Mouse (Mus musculus) stomach, postnatal 0 days (tissue): ENCODE measurements around the gene Ccdc86. TPM values are rescaled to one million over a fixed set of nuclear protein-coding genes. Genes with fewer than 3 reads are reported as not detected.

ENCODE experiments used
- ATAC-seq: fragments of 200-750 bp; cut with Nextera tagmentation; 2 replicates; pipeline ENCODE4 v1.8.0; 2017; ENCODE audit not compliant: low FRiP score, low TSS enrichment
- DNase-seq: peaks from one replicate; pipeline ENCODE4 v3.0.0-alpha.2; 2016; ENCODE audit warnings: low spot score
- H3K27ac ChIP-seq: fragments of 300-500 bp; sonication (generic); replicated peaks from 2 replicates; pipeline ENCODE4 v1.5.1; 2014; ENCODE audit warnings: mild to moderate bottlenecking, control low read depth
- H3K27me3 ChIP-seq: fragments of 300-500 bp; sonication (generic); 2 replicates; pipeline ENCODE4 v1.6.1; 2014; ENCODE audit warnings: low read length; ENCODE audit not compliant: control insufficient read depth, insufficient read depth
- H3K36me3 ChIP-seq: fragments of 300-500 bp; sonication (generic); 2 replicates; pipeline ENCODE4 v1.6.1; 2014; ENCODE audit warnings: low read length, mixed read lengths; ENCODE audit not compliant: control insufficient read depth, insufficient read depth
- H3K4me1 ChIP-seq: fragments of 300-500 bp; sonication (generic); replicated peaks from 2 replicates; pipeline ENCODE4 v1.6.1; 2014; ENCODE audit warnings: antibody characterized with exemption; ENCODE audit not compliant: control insufficient read depth, insufficient read depth
- H3K4me2 ChIP-seq: fragments of 300-500 bp; sonication (generic); replicated peaks from 2 replicates; pipeline ENCODE4 v1.6.1; 2014; ENCODE audit warnings: low read depth, mild to moderate bottlenecking, control low read depth, moderate library complexity
- H3K4me3 ChIP-seq: fragments of 300-500 bp; sonication (generic); 2 replicates; pipeline ENCODE4 v1.5.1; 2014; ENCODE audit warnings: low read depth, low read length, control low read depth
- H3K9ac ChIP-seq: fragments of 300-500 bp; sonication (generic); 2 replicates; pipeline ENCODE4 v1.6.1; 2014; ENCODE audit warnings: mild to moderate bottlenecking, low read length, control low read depth, mixed read lengths
- H3K9me3 ChIP-seq: fragments of 300-500 bp; sonication (generic); 2 replicates; pipeline ENCODE4 v1.6.1; 2016; ENCODE audit warnings: low read length; ENCODE audit not compliant: control insufficient read depth
- CTCF ChIP-seq: IDR thresholded peaks from 2 replicates; pipeline ENCODE4 v1.5.1; 2016; ENCODE audit warnings: antibody characterized with exemption, low read depth, mild to moderate bottlenecking, moderate library complexity
- EP300 ChIP-seq: optimal IDR thresholded peaks from 2 replicates; pipeline ENCODE3; 2016; ENCODE audit warnings: antibody characterized with exemption
- WGBS: fragments of 180-500 bp; shearing (Covaris S2); extraction: QIAGEN DNeasy Blood & Tissue Kit; methylation state at CpG from one replicate; pipeline ENCODE4 v1.1.7; 2014; 5-methylcytosine and 5-hydroxymethylcytosine counted together
- polyA plus RNA-seq: library from polyadenylated mRNA; unstranded; fragments of >200 nt; fragmentation: Nextera tagmentation; extraction: Ambion mirVana; gene quantifications from 2 replicates; pipeline ENCODE4 v1.2.1, GENCODE M21; 2015

Gene Ccdc86
- polyA plus RNA-seq, 1 experiment from 2014 or later = 13.9 TPM

GRCm38 (mm10) chr19:10904927-10905727, 43.9 kb downstream of the Ccdc86 start:
- TF ChIP-seq CTCF = peak; percentile 44
- no peak for TF ChIP-seq EP300
- H3K4me3 ChIP-seq = no peak overlapping the region
- H3K4me1 ChIP-seq = 0 out of 2 replicates have a peak, but pooled peaks cover 2% of the 10 kb centered on the region
- H3K4me2 ChIP-seq = 0 out of 2 replicates have a peak overlapping the region, but pooled peaks have one; percentile 11
- DNase-seq = peak; percentile 54
- WGBS = 35% methylated on average over 7 of the region's 7 CpGs
- H3K36me3 ChIP-seq = peaks cover 33% of the 10 kb centered on the region
- peak overlapping the region; percentile 35; the same call in 1 of the 2 replicates for H3K9ac ChIP-seq
- no peaks in the 10 kb centered on the region for H3K27me3 ChIP-seq
- H3K27ac ChIP-seq = peak overlapping the region; percentile 82
- peak; percentile 72; the same call in 1 of the 2 replicates for ATAC-seq
- no peaks in the 10 kb centered on the region for H3K9me3 ChIP-seq

GRCm38 (mm10) chr19:10904512-10904911, 44.6 kb downstream of the Ccdc86 start:
- DNase-seq (no peak), ATAC-seq (no peak)
- Histone ChIP-seq H3K27ac (peak overlapping the region; percentile 30; the same call in 1 of the 2 replicates), H3K4me3 (no peak overlapping the region), H3K9me3 (no peaks in the 10 kb centered on the region), H3K4me2 (no peak overlapping the region), H3K4me1 (0 out of 2 replicates have a peak, but pooled peaks cover under 1% of the 10 kb centered on the region), H3K36me3 (peaks cover 38% of the 10 kb centered on the region), H3K27me3 (no peaks in the 10 kb centered on the region), H3K9ac (no peak overlapping the region)
- WGBS = 61% methylated on average over 5 of the region's 5 CpGs
- TF ChIP-seq EP300 (no peak), CTCF (no peak)

GRCm38 (mm10) chr19:10901046-10901445, 48.0 kb downstream of the Ccdc86 start:
- peaks cover 51% of the 10 kb centered on the region for H3K36me3 ChIP-seq
- no peak overlapping the region for H3K4me3 ChIP-seq
- no peak for TF ChIP-seq CTCF
- TF ChIP-seq EP300 = no peak
- H3K4me2 ChIP-seq = no peak overlapping the region
- H3K9ac ChIP-seq = no peak overlapping the region
- H3K9me3 ChIP-seq = no peaks in the 10 kb centered on the region
- H3K4me1 ChIP-seq = 0 out of 2 replicates have a peak, but pooled peaks cover 2% of the 10 kb centered on the region
- ATAC-seq (no peak), DNase-seq (no peak)
- H3K27me3 ChIP-seq = no peaks in the 10 kb centered on the region
- WGBS = 86% methylated on average over 5 of the region's 5 CpGs
- H3K27ac ChIP-seq = no peak overlapping the region

GRCm38 (mm10) chr19:10900315-10900714, 48.8 kb downstream of the Ccdc86 start:
- Histone ChIP-seq H3K27me3 (no peaks in the 10 kb centered on the region), H3K4me3 (no peak overlapping the region), H3K9ac (no peak overlapping the region), H3K4me2 (no peak overlapping the region), H3K9me3 (no peaks in the 10 kb centered on the region), H3K36me3 (peaks cover 51% of the 10 kb centered on the region), H3K4me1 (0 out of 2 replicates have a peak, but pooled peaks cover 2% of the 10 kb centered on the region), H3K27ac (no peak overlapping the region)
- ATAC-seq (no peak), DNase-seq (no peak)
- 72% methylated on average over 6 of the region's 6 CpGs for WGBS
- TF ChIP-seq EP300 = no peak
- TF ChIP-seq CTCF = no peak

- H3K36me3 ChIP-seq = peaks cover 37% of the 10 kb centered on the region
- no peaks in the 10 kb centered on the region for H3K27me3 ChIP-seq
- ATAC-seq (no peak), DNase-seq (no peak)
- no peak overlapping the region for H3K9ac ChIP-seq
- H3K4me1 ChIP-seq = 0 out of 2 replicates have a peak, but pooled peaks cover 2% of the 10 kb centered on the region
- 84% methylated on average over 8 of the region's 8 CpGs for WGBS
- TF ChIP-seq EP300 = no peak
- TF ChIP-seq CTCF = no peak
- no peaks in the 10 kb centered on the region for H3K9me3 ChIP-seq
- H3K4me2 ChIP-seq = no peak overlapping the region
- no peak overlapping the region for H3K4me3 ChIP-seq
- H3K27ac ChIP-seq = no peak overlapping the region
These were observed 51.6 kb downstream of the Ccdc86 start for GRCm38 (mm10) chr19:10897491-10897890.

- Histone ChIP-seq H3K4me3 (peak overlapping the region; percentile 74), H3K27ac (no peak overlapping the region), H3K36me3 (peaks cover 32% of the 10 kb centered on the region), H3K9me3 (no peaks in the 10 kb centered on the region), H3K9ac (peak overlapping the region; percentile 90; the same call in 1 of the 2 replicates), H3K4me2 (peak overlapping the region; percentile 80), H3K27me3 (no peaks in the 10 kb centered on the region), H3K4me1 (0 out of 2 replicates have a peak, but pooled peaks cover 2% of the 10 kb centered on the region)
- no peak for DNase-seq
- 56% methylated on average over 7 of the region's 7 CpGs for WGBS
- TF ChIP-seq CTCF (no peak), EP300 (no peak)
- no peak for ATAC-seq
These were observed 52.2 kb downstream of the Ccdc86 start for GRCm38 (mm10) chr19:10896849-10897248.
